Mouse (Mus musculus): ENCODE data around the gene Fgr. TPM values are rescaled to one million over a fixed set of nuclear protein-coding genes. Genes with fewer than 3 reads are reported as not detected.

Gene Fgr
- polyA plus RNA-seq, 1 experiment = 0.15 TPM

- TF ChIP-seq POLR2A (IDR thresholded peaks at IDR 0.05; ENCODE audit: extremely low read depth, insufficient read depth, low read length) (no peak), CTCF (IDR thresholded peaks at IDR 0.05; ENCODE audit: extremely low read depth, insufficient read depth, low read length) (no peak)
- peak overlapping the region; percentile 76 for H3K27ac ChIP-seq (ENCODE audit: insufficient read depth, low read length)
- H3K4me3 ChIP-seq (ENCODE audit: insufficient read depth, low read length) = peak overlapping the region; percentile 82
- peaks cover 13% of the 10 kb centered on the region for H3K4me1 ChIP-seq (ENCODE audit: control insufficient read depth, insufficient read depth, low read length)
Measured at GRCm38 (mm10) chr4:133012776-133013265, 38.9 kb downstream of the Fgr start.

- TF ChIP-seq POLR2A (IDR thresholded peaks at IDR 0.05; ENCODE audit: extremely low read depth, insufficient read depth, low read length) (no peak), CTCF (IDR thresholded peaks at IDR 0.05; ENCODE audit: extremely low read depth, insufficient read depth, low read length) (no peak)
- H3K4me1 ChIP-seq (ENCODE audit: control insufficient read depth, insufficient read depth, low read length) = peaks cover 16% of the 10 kb centered on the region
- H3K27ac ChIP-seq (ENCODE audit: insufficient read depth, low read length) = peak overlapping the region; percentile 76
- peak overlapping the region; percentile 82 for H3K4me3 ChIP-seq (ENCODE audit: insufficient read depth, low read length)
Measured at GRCm38 (mm10) chr4:133013266-133013891, 39.5 kb downstream of the Fgr start.

GRCm38 (mm10) chr4:133014088-133014487 is 40.2 kb downstream of the Fgr start:
- Histone ChIP-seq H3K4me1 (ENCODE audit: control insufficient read depth, insufficient read depth, low read length) (peaks cover 18% of the 10 kb centered on the region), H3K27ac (ENCODE audit: insufficient read depth, low read length) (no peak overlapping the region), H3K4me3 (ENCODE audit: insufficient read depth, low read length) (peak overlapping the region; percentile 82)
- TF ChIP-seq POLR2A (IDR thresholded peaks at IDR 0.05; ENCODE audit: extremely low read depth, insufficient read depth, low read length) = no peak
- no peak for TF ChIP-seq CTCF (IDR thresholded peaks at IDR 0.05; ENCODE audit: extremely low read depth, insufficient read depth, low read length)

GRCm38 (mm10) chr4:133014896-133015709 is 41.2 kb downstream of the Fgr start:
- H3K27ac ChIP-seq (ENCODE audit: insufficient read depth, low read length) = no peak overlapping the region
- H3K4me3 ChIP-seq (ENCODE audit: insufficient read depth, low read length) = 0 out of 2 replicates have a peak overlapping the region, but pooled peaks have one; percentile 2
- peaks cover 22% of the 10 kb centered on the region for H3K4me1 ChIP-seq (ENCODE audit: control insufficient read depth, insufficient read depth, low read length)
- TF ChIP-seq POLR2A (IDR thresholded peaks at IDR 0.05; ENCODE audit: extremely low read depth, insufficient read depth, low read length) = no peak
- TF ChIP-seq CTCF (IDR thresholded peaks at IDR 0.05; ENCODE audit: extremely low read depth, insufficient read depth, low read length) = no peak

- no peak overlapping the region for H3K27ac ChIP-seq (ENCODE audit: insufficient read depth, low read length)
- H3K4me3 ChIP-seq (ENCODE audit: insufficient read depth, low read length) = no peak overlapping the region
- H3K4me1 ChIP-seq (ENCODE audit: control insufficient read depth, insufficient read depth, low read length) = peaks cover 28% of the 10 kb centered on the region
- no peak for TF ChIP-seq POLR2A (IDR thresholded peaks at IDR 0.05; ENCODE audit: extremely low read depth, insufficient read depth, low read length)
- TF ChIP-seq CTCF (IDR thresholded peaks at IDR 0.05; ENCODE audit: extremely low read depth, insufficient read depth, low read length) = peak; percentile 20; the same call in 1 of the 2 replicates
Measured at GRCm38 (mm10) chr4:133015710-133016651, 42.1 kb downstream of the Fgr start.

GRCm38 (mm10) chr4:133016677-133017415 is 43.0 kb downstream of the Fgr start:
- no peak for TF ChIP-seq POLR2A (IDR thresholded peaks at IDR 0.05; ENCODE audit: extremely low read depth, insufficient read depth, low read length)
- no peak for TF ChIP-seq CTCF (IDR thresholded peaks at IDR 0.05; ENCODE audit: extremely low read depth, insufficient read depth, low read length)
- no peak overlapping the region for H3K27ac ChIP-seq (ENCODE audit: insufficient read depth, low read length)
- H3K4me1 ChIP-seq (ENCODE audit: control insufficient read depth, insufficient read depth, low read length) = peaks cover 33% of the 10 kb centered on the region
- no peak overlapping the region for H3K4me3 ChIP-seq (ENCODE audit: insufficient read depth, low read length)

- H3K27ac ChIP-seq (ENCODE audit: insufficient read depth, low read length) = no peak overlapping the region
- H3K4me1 ChIP-seq (ENCODE audit: control insufficient read depth, insufficient read depth, low read length) = peaks cover 39% of the 10 kb centered on the region
- H3K4me3 ChIP-seq (ENCODE audit: insufficient read depth, low read length) = no peak overlapping the region
- TF ChIP-seq CTCF (IDR thresholded peaks at IDR 0.05; ENCODE audit: extremely low read depth, insufficient read depth, low read length) (no peak), POLR2A (IDR thresholded peaks at IDR 0.05; ENCODE audit: extremely low read depth, insufficient read depth, low read length) (no peak)
Measured at GRCm38 (mm10) chr4:133017597-133018262, 43.8 kb downstream of the Fgr start.

GRCm38 (mm10) chr4:133018263-133018798 is 44.4 kb downstream of the Fgr start:
- H3K4me1 ChIP-seq (ENCODE audit: control insufficient read depth, insufficient read depth, low read length) = peaks cover 39% of the 10 kb centered on the region
- TF ChIP-seq POLR2A (IDR thresholded peaks at IDR 0.05; ENCODE audit: extremely low read depth, insufficient read depth, low read length) = no peak
- TF ChIP-seq CTCF (IDR thresholded peaks at IDR 0.05; ENCODE audit: extremely low read depth, insufficient read depth, low read length) = no peak
- H3K27ac ChIP-seq (ENCODE audit: insufficient read depth, low read length) = no peak overlapping the region
- H3K4me3 ChIP-seq (ENCODE audit: insufficient read depth, low read length) = no peak overlapping the region

Data from cortical plate, adult 2 months (tissue).